Mouse (Mus musculus) C2C12 (cell line): Measurements from ENCODE around the gene Mrpl46.

Experiments used
- CEBPB ChIP-seq: IDR thresholded peaks from one replicate; pipeline ENCODE4 v1.6.1; 2011; ENCODE audit warnings: low read depth, mild to moderate bottlenecking, control low read depth, moderate library complexity
- CTCF ChIP-seq: IDR thresholded peaks from one replicate; pipeline ENCODE4 v1.5.1; 2011; ENCODE audit not compliant: control insufficient read depth, insufficient read depth, insufficient read length
- MAX ChIP-seq: IDR thresholded peaks from one replicate; pipeline ENCODE4 v1.6.1; 2011; ENCODE audit warnings: mild to moderate bottlenecking, control low read depth
- MYOD1 ChIP-seq: IDR thresholded peaks from one replicate; pipeline ENCODE4 v1.6.1; 2011; ENCODE audit warnings: low read depth; ENCODE audit not compliant: control insufficient read depth, insufficient read length
- USF1 ChIP-seq: IDR thresholded peaks from one replicate; pipeline ENCODE4 v1.6.1; 2011; ENCODE audit warnings: low read depth, mild to moderate bottlenecking, control low read depth, moderate library complexity

DNA sequence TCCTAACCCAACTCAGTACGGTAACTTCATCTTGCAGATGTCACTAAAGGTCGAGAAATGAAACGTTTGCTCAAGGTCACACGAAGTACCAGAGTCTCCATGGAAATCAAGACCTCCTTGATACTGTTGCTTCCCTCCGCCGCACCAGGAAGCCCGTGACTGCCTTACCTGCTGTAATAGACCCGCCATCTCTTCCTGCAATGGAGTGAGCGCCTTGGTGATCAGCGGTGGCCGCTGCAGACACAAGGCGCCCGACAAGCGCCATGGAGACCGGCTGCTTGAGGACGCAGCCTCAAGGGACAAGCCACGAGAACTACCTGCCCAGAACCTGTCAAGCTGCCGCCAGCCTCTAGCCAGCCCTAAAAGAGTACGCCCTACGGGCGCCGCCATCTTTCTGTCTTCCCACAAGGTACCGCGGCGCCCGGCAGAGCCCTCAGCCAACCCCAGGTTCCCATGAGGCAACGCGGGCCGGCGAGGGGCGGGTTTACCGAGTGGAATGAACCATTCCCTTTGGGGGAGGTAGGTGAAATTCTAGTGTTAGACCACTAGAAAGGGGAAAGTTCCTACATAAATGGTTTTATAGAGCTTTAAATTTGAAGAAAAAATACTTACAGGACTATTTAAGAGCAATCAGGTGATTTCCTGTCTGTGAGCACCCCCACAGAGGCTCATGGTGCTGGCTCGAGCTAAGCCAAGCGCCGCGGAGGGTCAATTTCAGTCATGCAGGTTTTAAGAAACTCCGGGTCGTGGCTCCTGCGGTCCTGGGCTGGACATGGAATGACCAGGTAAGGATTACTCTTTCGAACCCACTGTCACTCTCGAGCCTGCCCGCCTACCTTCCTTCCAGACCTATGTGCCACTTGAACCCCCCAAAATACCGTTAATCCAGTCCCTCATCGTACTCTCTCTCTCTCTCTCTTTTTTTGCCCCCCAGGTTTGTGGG, at the start of gene Mrpl46, which contains the start of gene Mrps11:
- no peak for TF ChIP-seq CTCF
- TF ChIP-seq CEBPB, result no peak
- TF ChIP-seq MAX, result no peak
- TF ChIP-seq MYOD1, result no peak
- TF ChIP-seq USF1, result no peak
